28 mouse cellular contexts compared by ENCODE assay signal in genomic region chr9:82712769-82713733, GRCm38 (mm10).
DNase-seq lines count a peak whose midpoint lies in the region; ATAC-seq and TF ChIP-seq lines count a peak whose summit lies in the region.
"Had no signal": no experiment of that assay in that cellular context is flagged by ENCODE, and none has a peak within 500 bp of the region (broad histone marks: within the 10 kb centered on the region; RNA-seq: fewer than 3 reads in every experiment).

No protein-coding gene starts in this region.

- H3K4me2 ChIP-seq in liver, embryonic 13.5 days, result no peak overlapping the region
- H3K4me2 ChIP-seq: forebrain, embryonic 13.5 days; intestine, embryonic 15.5 days; limb, embryonic 15.5 days; midbrain, embryonic 13.5 days; neural tube, embryonic 13.5 days had no signal

- intact Hi-C loops in left cerebral cortex, postnatal 4 days (cut with DNase I), result no loop called here

- H3K27ac ChIP-seq in MEL (ENCODE audit: control insufficient read depth, low read depth, low read length), result peak overlapping the region; percentile 87
- no peak overlapping the region for H3K27ac ChIP-seq in liver, embryonic 13.5 days
- H3K27ac ChIP-seq: forebrain, embryonic 13.5 days; hindbrain, embryonic 10.5 days; intestine, embryonic 15.5 days; kidney, postnatal 0 days; limb, embryonic 10.5 days; limb, embryonic 15.5 days; midbrain, embryonic 13.5 days; neural tube, embryonic 13.5 days had no signal

- TF ChIP-seq POLR2A in MEL (IDR thresholded peaks at IDR 0.05; ENCODE audit: control insufficient read depth in 1 of 2, insufficient read depth in 1 of 2, low read depth in 1 of 2, low read length in 2 of 2, poor library complexity in 1 of 2), result no peak

- DNase-seq in G1E (ENCODE audit: low spot score), result peak; percentile 3
- peak; percentile 86 for DNase-seq in MEL (ENCODE audit: low read depth, low spot score)
- DNase-seq in liver, embryonic 13.5 days, result no peak
- no peak for DNase-seq in left cerebral cortex, postnatal 4 days
- DNase-seq in urinary bladder, adult 18-20 months (ENCODE audit: low spot score in 2 of 2), result no peak
- DNase-seq: adrenal gland, postnatal 14 days; B cell, adult 2 months; cerebellum, adult 18-20 months; cerebellum, postnatal 14 days; gastrocnemius, postnatal 14 days; heart, postnatal 14 days; kidney, adult 8-10 months; kidney, postnatal 4 days; lung, postnatal 36 days; thymus, adult 18-20 months; thymus, postnatal 36 days had no signal

- H3K9me3 ChIP-seq in G1E (replicated peaks) (no peaks in the 10 kb centered on the region), MEL (replicated peaks; ENCODE audit: insufficient read depth, low read length) (no peaks in the 10 kb centered on the region)
- H3K9me3 ChIP-seq in liver, embryonic 13.5 days (replicated peaks), result no peaks in the 10 kb centered on the region
- H3K9me3 ChIP-seq: forebrain, embryonic 13.5 days; hindbrain, embryonic 10.5 days; intestine, embryonic 15.5 days; limb, embryonic 10.5 days; limb, embryonic 15.5 days; megakaryocyte, embryonic 14.5 days; midbrain, embryonic 13.5 days; neural tube, embryonic 13.5 days had no signal

- TF ChIP-seq RAD21 in MEL (IDR thresholded peaks at IDR 0.05; ENCODE audit: low read depth, low read length), result no peak

- H3K4me1 ChIP-seq in G1E (ENCODE audit: insufficient read depth, low read depth, low read length), result peaks cover 34% of the 10 kb centered on the region
- H3K4me1 ChIP-seq in MEL (ENCODE audit: control insufficient read depth in 1 of 2, insufficient read depth in 2 of 2, low read length in 2 of 2), result peaks cover 6 to 9% of the 10 kb centered on the region in 2 experiments
- H3K4me1 ChIP-seq in liver, embryonic 13.5 days (replicated peaks), result no peaks in the 10 kb centered on the region
- H3K4me1 ChIP-seq: intestine, embryonic 15.5 days; megakaryocyte, embryonic 14.5 days; midbrain, embryonic 13.5 days had no signal

- H3K27me3 ChIP-seq in G1E (ENCODE audit: insufficient read depth, low read length), result no peaks in the 10 kb centered on the region
- no peaks in the 10 kb centered on the region for H3K27me3 ChIP-seq in MEL (ENCODE audit: control insufficient read depth in 1 of 2, insufficient read depth in 2 of 2, low read length in 2 of 2)
- H3K27me3 ChIP-seq in liver, embryonic 13.5 days, result no peaks in the 10 kb centered on the region
- H3K27me3 ChIP-seq: forebrain, embryonic 13.5 days; intestine, embryonic 15.5 days; limb, embryonic 15.5 days; megakaryocyte, embryonic 14.5 days; midbrain, embryonic 13.5 days; neural tube, embryonic 13.5 days had no signal

- TF ChIP-seq EP300 in MEL (IDR thresholded peaks at IDR 0.05; ENCODE audit: low read depth in 1 of 2, low read length in 2 of 2), result peak; percentile 93 to 96

- 34% methylated on average over 3 of the region's 3 CpGs for WGBS in liver, embryonic 13.5 days (ENCODE audit: insufficient replicate concordance)

- H3K4me3 ChIP-seq in G1E (ENCODE audit: low read depth, low read length) (no peak overlapping the region; the same call in 1 of the 2 replicates), MEL (ENCODE audit: control insufficient read depth in 1 of 2, insufficient read depth in 1 of 2, low read depth in 2 of 2, low read length in 2 of 2) (no peak overlapping the region)
- no peak overlapping the region for H3K4me3 ChIP-seq in liver, embryonic 13.5 days (replicated peaks)
- H3K4me3 ChIP-seq: forebrain, embryonic 13.5 days; hindbrain, embryonic 10.5 days; intestine, embryonic 15.5 days; limb, embryonic 10.5 days; limb, embryonic 15.5 days; megakaryocyte, embryonic 14.5 days; midbrain, embryonic 13.5 days; neural tube, embryonic 13.5 days had no signal

- no peak for TF ChIP-seq CTCF in G1E (IDR thresholded peaks at IDR 0.05; ENCODE audit: low read depth, low read length)
- no peak for TF ChIP-seq CTCF in MEL (IDR thresholded peaks at IDR 0.05 in 2 of 3, conservative IDR thresholded peaks at IDR 0.05 in 1 of 3; ENCODE audit: control insufficient read depth in 1 of 3, insufficient read depth in 1 of 3, low read depth in 2 of 3, low read length in 3 of 3, poor library complexity in 1 of 3, severe bottlenecking in 1 of 3)

- H3K36me3 ChIP-seq in G1E (replicated peaks), result no peaks in the 10 kb centered on the region
- peaks cover 0 to 18% of the 10 kb centered on the region in 2 experiments; a peak in 2 of 4 replicates for H3K36me3 ChIP-seq in MEL (ENCODE audit: control insufficient read depth in 1 of 2, insufficient read depth in 2 of 2, low read length in 2 of 2)
- H3K36me3 ChIP-seq in liver, embryonic 13.5 days, result no peaks in the 10 kb centered on the region
- H3K36me3 ChIP-seq: hindbrain, embryonic 10.5 days; intestine, embryonic 15.5 days; limb, embryonic 10.5 days; limb, embryonic 15.5 days; midbrain, embryonic 13.5 days; neural tube, embryonic 13.5 days had no signal

- ATAC-seq in G1E (ENCODE audit: extremely low read depth, insufficient number of reproducible peaks, low FRiP score, poor library complexity, severe bottlenecking), result peak; percentile 88
- peak; percentile 77 for ATAC-seq in liver, embryonic 13.5 days (ENCODE audit: low read depth)
- peak; percentile 97 for ATAC-seq in megakaryocyte-erythroid progenitor cell, adult 5-6 weeks (replicated peaks; ENCODE audit: low FRiP score, low TSS enrichment, poor library complexity, severe bottlenecking)
- ATAC-seq: forebrain, embryonic 13.5 days; hindbrain, embryonic 16.5 days; intestine, embryonic 15.5 days; midbrain, embryonic 13.5 days; Patski had no signal

- no peaks in the 10 kb centered on the region for H3K79me2 ChIP-seq in MEL (ENCODE audit: control insufficient read depth, insufficient read depth, low read length, poor library complexity)

- H3K9ac ChIP-seq in MEL (ENCODE audit: control insufficient read depth, low read depth, low read length, poor library complexity, severe bottlenecking), result no peak overlapping the region
- H3K9ac ChIP-seq in liver, embryonic 13.5 days, result no peak overlapping the region
- H3K9ac ChIP-seq: forebrain, embryonic 13.5 days; intestine, embryonic 15.5 days; limb, embryonic 15.5 days; midbrain, embryonic 13.5 days; neural tube, embryonic 13.5 days had no signal

TF ChIP-seq in MEL, 35 proteins besides CTCF, POLR2A, EP300 and RAD21 (continues in another document):
- TF ChIP-seq MAX (IDR thresholded peaks at IDR 0.05; ENCODE audit: low read length), result peak; percentile 43; the same call in 1 of the 2 replicates
- no peak for TF ChIP-seq UBTF (IDR thresholded peaks at IDR 0.05; ENCODE audit: borderline replicate concordance, insufficient read depth, low read depth, low read length)
- no peak for TF ChIP-seq ZKSCAN1 (IDR thresholded peaks at IDR 0.05; ENCODE audit: low read depth, low read length)
- TF ChIP-seq JUND (IDR thresholded peaks at IDR 0.05; ENCODE audit: low read depth, low read length), result no peak
- no peak for TF ChIP-seq SMC3 (IDR thresholded peaks at IDR 0.05; ENCODE audit: low read depth, low read length)
- no peak for TF ChIP-seq NRF1 (IDR thresholded peaks at IDR 0.05; ENCODE audit: insufficient read depth, low read depth, low read length, poor library complexity, severe bottlenecking)
- TF ChIP-seq KAT2A (conservative IDR thresholded peaks at IDR 0.05; ENCODE audit: low read depth, low read length), result no peak
- TF ChIP-seq NELFE (IDR thresholded peaks at IDR 0.05; ENCODE audit: low read depth, low read length), result no peak
- peak; percentile 68; the same call in 1 of the 2 replicates for TF ChIP-seq MEF2A (IDR thresholded peaks at IDR 0.05; ENCODE audit: extremely low read depth, insufficient replicate concordance, low read depth, low read length, poor library complexity, severe bottlenecking)
- no peak for TF ChIP-seq MYB (IDR thresholded peaks at IDR 0.05; ENCODE audit: low read depth, low read length)
- TF ChIP-seq HCFC1 (IDR thresholded peaks at IDR 0.05; ENCODE audit: low read depth, low read length), result no peak
- peak; percentile 92 for TF ChIP-seq ETS1 (IDR thresholded peaks at IDR 0.05; ENCODE audit: low read depth, low read length)
- no peak for TF ChIP-seq ZNF384 (IDR thresholded peaks at IDR 0.05; ENCODE audit: low read depth, low read length)
- peak; percentile 61; the same call in 1 of the 2 replicates for TF ChIP-seq MYC (IDR thresholded peaks at IDR 0.05; ENCODE audit: low read depth, low read length)
- TF ChIP-seq E2F4 (IDR thresholded peaks at IDR 0.05; ENCODE audit: borderline replicate concordance, low read depth, low read length), result no peak
- peak; percentile 40; the same call in 1 of the 2 replicates for TF ChIP-seq BHLHE40 (IDR thresholded peaks at IDR 0.05; ENCODE audit: borderline replicate concordance, low read depth, low read length)
- TF ChIP-seq TAL1 (IDR thresholded peaks at IDR 0.05; ENCODE audit: low read length), result peak; percentile 23
- TF ChIP-seq TBP (IDR thresholded peaks at IDR 0.05; ENCODE audit: low read depth, low read length), result no peak
- no peak for TF ChIP-seq ZC3H11A (IDR thresholded peaks at IDR 0.05; ENCODE audit: low read depth, low read length)
- TF ChIP-seq TCF12 (IDR thresholded peaks at IDR 0.05; ENCODE audit: low read depth, low read length), result peak; percentile 97
- TF ChIP-seq CHD1 (IDR thresholded peaks at IDR 0.05; ENCODE audit: low read depth, low read length), result no peak
- peak; percentile 93 for TF ChIP-seq RCOR1 (IDR thresholded peaks at IDR 0.05; ENCODE audit: low read depth, low read length)
- TF ChIP-seq GABPA (IDR thresholded peaks at IDR 0.05; ENCODE audit: low read depth, low read length), result no peak
- TF ChIP-seq USF1 (IDR thresholded peaks at IDR 0.05; ENCODE audit: low read depth, low read length), result peak; percentile 90
- TF ChIP-seq ZMIZ1 (IDR thresholded peaks at IDR 0.05; ENCODE audit: low read depth, low read length), result no peak
- 0 out of 2 replicates have a peak, but pooled peaks have one; percentile 4 for TF ChIP-seq ELF1 (IDR thresholded peaks at IDR 0.05; ENCODE audit: low read depth, low read length)
- no peak for TF ChIP-seq POLR2AphosphoS2 (IDR thresholded peaks at IDR 0.05; ENCODE audit: low read length)
- no peak for TF ChIP-seq POLR2AphosphoS5 (IDR thresholded peaks at IDR 0.05; ENCODE audit: borderline replicate concordance, low read depth, low read length)
- peak; percentile 78 for TF ChIP-seq SIN3A (IDR thresholded peaks at IDR 0.05; ENCODE audit: low read length)
- TF ChIP-seq MAFK (IDR thresholded peaks at IDR 0.05; ENCODE audit: borderline replicate concordance, low read depth, low read length), result peak; percentile 63; the same call in 1 of the 2 replicates
- 0 out of 4 replicates have a peak, but pooled peaks of 1 of the 2 experiments have one; percentile 43 for TF ChIP-seq USF2 (IDR thresholded peaks at IDR 0.05; ENCODE audit: borderline replicate concordance in 1 of 2, insufficient read depth in 1 of 2, low read depth in 1 of 2, low read length in 2 of 2)
- peak; percentile 31; the same call in 1 of the 2 replicates for TF ChIP-seq MXI1 (IDR thresholded peaks at IDR 0.05; ENCODE audit: low read depth, low read length)
- TF ChIP-seq MAZ (IDR thresholded peaks at IDR 0.05; ENCODE audit: low read depth, low read length), result peak; percentile 96

Comparison
In these comparisons a context has a peak if more than half of its experiments do, and no peak if none do; other contexts are left out.
1. DNase-seq: peak in G1E (single experiment) and MEL (single experiment); none in liver, embryonic 13.5 days (single experiment), left cerebral cortex, postnatal 4 days (single experiment) and urinary bladder, adult 18-20 months (0 of 2).
2. Peak in every context shown above with its lines, with median percentiles within 50 percentile points of each other: ATAC-seq.